Mouse (Mus musculus) bone marrow, adult 2 months (tissue): ENCODE results near the gene Nup50. TPM values are rescaled to one million over a fixed set of nuclear protein-coding genes. Genes with fewer than 3 reads are reported as not detected.

ENCODE experiments used
- H3K27ac ChIP-seq: fragments of 200-500 bp; 2 replicates; pipeline ENCODE4 v1.5.1; 2012; ENCODE audit warnings: low read depth, mild to moderate bottlenecking, control low read depth, inconsistent platforms, low read length; ENCODE audit not compliant: control insufficient read depth, poor library complexity, insufficient read depth
- H3K4me1 ChIP-seq: fragments of 200-500 bp; 2 replicates; pipeline ENCODE4 v1.6.1; 2011; ENCODE audit warnings: low read length; ENCODE audit not compliant: control insufficient read depth, insufficient read depth
- H3K4me3 ChIP-seq: fragments of 200-500 bp; replicated peaks from 2 replicates; pipeline ENCODE3; 2011; ENCODE audit warnings: mild to moderate bottlenecking, low read depth, low read length, control low read depth; ENCODE audit not compliant: control insufficient read depth
- CTCF ChIP-seq: fragments of 200-500 bp; IDR thresholded peaks from 2 replicates; pipeline ENCODE4 v1.5.1; 2011; ENCODE audit warnings: low read length, control low read depth; ENCODE audit not compliant: control insufficient read depth, insufficient read depth
- POLR2A ChIP-seq: fragments of 200-500 bp; IDR thresholded peaks from 2 replicates; pipeline ENCODE4 v1.6.1; 2011; ENCODE audit warnings: low read depth, mild to moderate bottlenecking, control low read depth, low read length, borderline replicate concordance; ENCODE audit not compliant: control insufficient read depth
- WGBS: fragments of 180-500 bp; shearing (Covaris S2); methylation state at CpG from one replicate; pipeline ENCODE4 v1.1.7; 2018; 5-methylcytosine and 5-hydroxymethylcytosine counted together
- polyA plus RNA-seq: library from polyadenylated mRNA; stranded (reverse); fragments of >200 nt; gene quantifications from 2 replicates; pipeline ENCODE4 v1.2.4, GENCODE M21; 2011; ENCODE audit warnings: low replicate concordance; ENCODE audit not compliant: missing spikeins, insufficient read depth, insufficient read length

Gene Nup50
- polyA plus RNA-seq, 1 experiment: 40.7 TPM

GRCm38 (mm10) chr15:84940102-84940501, 16.9 kb downstream of the Nup50 start:
- H3K27ac ChIP-seq: no peak overlapping the region
- no peaks in the 10 kb centered on the region for H3K4me1 ChIP-seq
- TF ChIP-seq POLR2A (no peak), CTCF (no peak)
- WGBS: 71% methylated on average over 12 of the region's 12 CpGs
- no peak overlapping the region for H3K4me3 ChIP-seq

GRCm38 (mm10) chr15:84942647-84943285, 19.6 kb downstream of the Nup50 start:
- Histone ChIP-seq H3K4me3 (no peak overlapping the region), H3K4me1 (no peaks in the 10 kb centered on the region), H3K27ac (no peak overlapping the region)
- no peak for TF ChIP-seq POLR2A
- no peak for TF ChIP-seq CTCF
- 85% methylated on average over 11 of the region's 11 CpGs for WGBS

- 92% methylated on average over 5 of the region's 5 CpGs for WGBS
- Histone ChIP-seq H3K4me1 (no peaks in the 10 kb centered on the region), H3K27ac (no peak overlapping the region), H3K4me3 (no peak overlapping the region)
- no peak for TF ChIP-seq CTCF
- no peak for TF ChIP-seq POLR2A
These were observed 21.1 kb downstream of the Nup50 start for GRCm38 (mm10) chr15:84944319-84944718.

- H3K4me3 ChIP-seq: no peak overlapping the region
- no peaks in the 10 kb centered on the region for H3K4me1 ChIP-seq
- TF ChIP-seq CTCF (no peak), POLR2A (no peak)
- WGBS: 90% methylated on average over 14 of the region's 14 CpGs
- H3K27ac ChIP-seq: no peak overlapping the region
These were observed 25.8 kb downstream of the Nup50 start for GRCm38 (mm10) chr15:84948990-84949389.

GRCm38 (mm10) chr15:84950053-84950452, 26.8 kb downstream of the Nup50 start:
- no peak for TF ChIP-seq CTCF
- TF ChIP-seq POLR2A: no peak
- 81% methylated on average over 4 of the region's 4 CpGs for WGBS
- H3K4me3 ChIP-seq: no peak overlapping the region
- H3K4me1 ChIP-seq: no peaks in the 10 kb centered on the region
- no peak overlapping the region for H3K27ac ChIP-seq

GRCm38 (mm10) chr15:84953259-84953658, 30.0 kb downstream of the Nup50 start:
- Histone ChIP-seq H3K4me1 (no peaks in the 10 kb centered on the region), H3K27ac (no peak overlapping the region), H3K4me3 (no peak overlapping the region)
- WGBS: 88% methylated on average over 11 of the region's 11 CpGs
- no peak for TF ChIP-seq POLR2A

GRCm38 (mm10) chr15:84957851-84958250, 34.6 kb downstream of the Nup50 start:
- Histone ChIP-seq H3K27ac (no peak overlapping the region), H3K4me3 (no peak overlapping the region), H3K4me1 (no peaks in the 10 kb centered on the region)
- no peak for TF ChIP-seq POLR2A
- no peak for TF ChIP-seq CTCF
- 86% methylated on average over 3 of the region's 3 CpGs for WGBS

GRCm38 (mm10) chr15:84958331-84958730, 35.1 kb downstream of the Nup50 start:
- WGBS: 88% methylated on average over 3 of the region's 3 CpGs
- TF ChIP-seq CTCF: no peak
- TF ChIP-seq POLR2A: no peak
- H3K4me3 ChIP-seq: no peak overlapping the region
- no peak overlapping the region for H3K27ac ChIP-seq
- no peaks in the 10 kb centered on the region for H3K4me1 ChIP-seq

GRCm38 (mm10) chr15:84959891-84960290, 36.7 kb downstream of the Nup50 start:
- TF ChIP-seq CTCF (no peak), POLR2A (no peak)
- peaks cover 1% of the 10 kb centered on the region for H3K4me1 ChIP-seq
- WGBS: 56% methylated on average over 6 of the region's 6 CpGs
- H3K4me3 ChIP-seq: no peak overlapping the region
- no peak overlapping the region for H3K27ac ChIP-seq
